Mouse (Mus musculus) hindbrain, embryonic 12.5 days (tissue): Measurements from ENCODE around the gene Pop4. TPM values are rescaled to one million over a fixed set of nuclear protein-coding genes. Genes with fewer than 3 reads are reported as not detected.
"Not testable (repeated sequence)": the region's sequence is repeated elsewhere in the genome, so short reads cannot be mapped to it uniquely, and the experiment has no call there.

ENCODE experiments used
- ATAC-seq: fragments of 200-750 bp; cut with Nextera tagmentation; 2 replicates; pipeline ENCODE4 v1.8.0; 2017; ENCODE audit warnings: moderate TSS enrichment; ENCODE audit not compliant: low FRiP score
- H3K27ac ChIP-seq: fragments of 300-500 bp; sonication (generic); 2 replicates; pipeline ENCODE4 v1.5.1; 2016; ENCODE audit warnings: mild to moderate bottlenecking
- H3K27me3 ChIP-seq: fragments of 300-500 bp; sonication (generic); 2 replicates; pipeline ENCODE4 v1.6.1; 2016; ENCODE audit warnings: mild to moderate bottlenecking
- H3K36me3 ChIP-seq: fragments of 300-500 bp; sonication (generic); 2 replicates; pipeline ENCODE4 v1.6.1; 2016; ENCODE audit warnings: mild to moderate bottlenecking
- H3K4me1 ChIP-seq: fragments of 300-500 bp; sonication (generic); 2 replicates; pipeline ENCODE4 v1.6.1; 2016
- H3K4me2 ChIP-seq: fragments of 300-500 bp; sonication (generic); replicated peaks from 2 replicates; pipeline ENCODE4 v1.6.1; 2016; ENCODE audit warnings: mild to moderate bottlenecking
- H3K4me3 ChIP-seq: fragments of 300-500 bp; sonication (generic); 2 replicates; pipeline ENCODE4 v1.5.1; 2016; ENCODE audit warnings: mild to moderate bottlenecking
- H3K9ac ChIP-seq: fragments of 300-500 bp; sonication (generic); 2 replicates; pipeline ENCODE4 v1.6.1; 2016; ENCODE audit warnings: mild to moderate bottlenecking, moderate library complexity
- H3K9me3 ChIP-seq: fragments of 300-500 bp; sonication (generic); replicated peaks from 2 replicates; pipeline ENCODE4 v1.6.1; 2016; ENCODE audit warnings: mild to moderate bottlenecking
- WGBS: fragments of 180-500 bp; shearing (Covaris S2); methylation state at CpG from one replicate; pipeline ENCODE4 v1.1.7; 2016; 5-methylcytosine and 5-hydroxymethylcytosine counted together
- polyA plus RNA-seq: library from polyadenylated mRNA; unstranded; fragments of >200 nt; fragmentation: Nextera tagmentation; extraction: Ambion mirVana; gene quantifications from 2 replicates; pipeline ENCODE4 v1.2.1, GENCODE M21; 2016

Pop4 gene
- polyA plus RNA-seq, result 79.8 and 80.1 TPM in 2 replicates

DNA sequence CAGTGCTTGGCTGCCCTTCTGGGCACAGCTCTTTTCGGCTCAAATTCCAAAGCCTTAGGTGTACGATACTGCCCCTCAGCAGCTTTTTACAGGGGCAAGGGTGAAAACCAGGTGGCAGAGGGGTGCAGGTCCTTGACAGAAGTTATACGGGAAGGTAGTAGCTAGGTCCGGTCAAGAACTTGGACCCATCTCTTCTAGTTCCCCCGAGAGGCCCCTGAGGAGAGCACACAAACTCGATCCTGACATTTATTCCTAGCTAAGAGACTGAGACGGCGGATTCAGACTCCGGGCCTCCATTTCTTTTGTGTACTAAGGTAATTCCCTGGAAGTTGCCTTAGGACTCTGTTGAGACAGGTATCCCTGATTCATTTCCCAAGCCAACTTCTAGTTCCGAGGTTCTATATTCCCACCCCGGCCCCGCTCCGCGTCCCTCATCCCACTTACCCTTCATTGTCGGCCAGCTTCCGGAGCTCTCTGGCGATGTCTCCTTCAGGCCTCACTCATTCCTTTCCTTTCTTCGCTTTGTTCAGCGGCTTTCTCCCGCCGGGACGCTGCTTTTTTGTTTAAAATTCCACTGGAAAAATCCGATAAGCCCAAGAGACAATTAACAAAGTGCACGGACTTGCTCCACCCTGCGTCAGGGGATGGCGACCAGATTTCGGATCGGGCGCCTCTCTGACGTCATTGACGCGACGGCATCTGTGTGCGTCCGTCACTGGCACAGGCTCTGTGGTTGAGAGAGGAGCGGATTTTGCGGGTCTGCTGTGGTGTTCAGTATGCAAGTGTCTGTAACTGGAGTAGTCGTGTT lies at the start of gene Pop4:
Gene Pop4 (minus strand): TSS at position 721 of the 808 bp plus-strand sequence.
- Histone ChIP-seq H3K4me3 (peak within 1 kb of the TSS; percentile 74), H3K36me3 (peaks cover 27% of the 10 kb centered on the region), H3K27ac (peak within 1 kb of the TSS; percentile 67), H3K4me2 (peak within 1 kb of the TSS; percentile 94), H3K27me3 (no peaks in the 10 kb centered on the region), H3K9ac (peak within 1 kb of the TSS; percentile 76), H3K9me3 (no peaks in the 10 kb centered on the region), H3K4me1 (peaks cover 12% of the 10 kb centered on the region)
- under 1% methylated on average over 38 of the region's 38 CpGs for WGBS
- peak; percentile 95 for ATAC-seq

DNA sequence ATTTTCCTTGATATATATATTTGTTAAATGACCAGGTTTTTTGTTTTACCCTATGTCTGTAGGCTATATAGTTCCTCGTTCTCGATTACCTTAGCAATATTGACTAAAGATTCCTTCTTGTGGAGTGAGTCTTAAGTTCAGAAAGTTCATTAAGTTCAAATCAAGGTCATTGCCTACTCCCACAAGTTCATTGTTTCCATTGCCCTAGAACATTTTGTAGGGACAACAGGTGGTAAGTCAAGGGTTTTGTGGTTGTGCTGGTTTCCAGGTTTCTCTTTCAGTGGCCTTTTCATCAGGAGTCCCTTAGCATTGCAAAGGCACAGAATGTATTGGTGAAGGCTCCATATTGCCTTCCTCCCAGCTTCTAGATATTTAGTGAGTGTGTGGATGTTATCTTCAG lies 49.4 kb upstream of the Pop4 start:
- H3K9ac ChIP-seq, result no peak overlapping the region
- no peak overlapping the region for H3K4me3 ChIP-seq
- ATAC-seq, result no peak
- no peak overlapping the region for H3K4me2 ChIP-seq
- H3K27ac ChIP-seq, result no peak overlapping the region
- no peaks in the 10 kb centered on the region for H3K36me3 ChIP-seq
- H3K9me3 ChIP-seq, result no peaks in the 10 kb centered on the region
- H3K27me3 ChIP-seq, result no peaks in the 10 kb centered on the region
- WGBS, result 93% methylated on average over 2 of the region's 2 CpGs
- no peaks in the 10 kb centered on the region for H3K4me1 ChIP-seq

DNA sequence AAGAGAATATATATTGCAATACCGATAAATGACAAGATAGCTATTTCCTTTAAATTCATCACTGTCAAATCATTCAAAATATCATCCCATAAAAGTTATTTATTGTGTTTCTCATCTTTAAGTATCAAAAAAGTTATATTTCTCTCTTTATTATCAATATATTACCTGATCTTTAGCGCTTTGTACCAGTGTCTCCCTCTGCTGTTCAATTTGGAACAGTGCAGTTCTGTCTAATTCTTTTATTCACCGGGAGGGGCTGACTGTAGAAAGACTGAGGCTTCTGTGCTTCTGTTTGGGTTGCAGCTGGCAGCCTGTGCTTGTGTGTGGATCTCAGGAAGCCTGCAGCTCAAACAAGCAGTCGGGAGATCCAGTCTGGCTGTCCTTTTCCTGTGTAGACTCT lies 11.0 kb upstream of the Pop4 start:
- not testable (repeated sequence) for H3K27me3 ChIP-seq, H3K4me1 ChIP-seq, H3K4me2 ChIP-seq, H3K9ac ChIP-seq, ATAC-seq, H3K9me3 ChIP-seq, H3K4me3 ChIP-seq, H3K36me3 ChIP-seq, H3K27ac ChIP-seq
- WGBS, result 20% methylated on average over 4 of the region's 4 CpGs

DNA sequence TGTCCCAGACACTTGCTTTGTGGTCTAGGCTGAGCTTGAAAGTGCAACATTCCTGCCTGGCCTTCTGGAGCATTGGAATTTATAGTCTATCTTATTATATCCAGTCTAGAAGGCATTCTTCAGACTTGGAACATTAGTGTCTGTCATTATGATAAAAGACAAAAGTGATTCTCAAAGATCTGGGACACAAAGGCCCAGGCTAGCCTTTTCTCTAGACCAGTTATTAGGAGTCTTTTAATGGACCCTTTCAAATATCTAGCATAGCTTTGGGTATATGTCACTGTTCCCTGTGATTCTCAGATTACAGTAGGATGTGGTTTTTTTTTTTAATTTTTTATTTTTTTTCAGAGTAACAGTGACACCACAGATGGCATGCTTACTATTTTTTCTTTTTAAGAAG lies 1.3 kb upstream of the Pop4 start:
- no peaks in the 10 kb centered on the region for H3K27me3 ChIP-seq
- H3K4me2 ChIP-seq, result no peak overlapping the region
- no peak overlapping the region for H3K27ac ChIP-seq
- H3K4me1 ChIP-seq, result peaks cover 12% of the 10 kb centered on the region
- no peak overlapping the region for H3K4me3 ChIP-seq
- H3K36me3 ChIP-seq, result peaks cover 11% of the 10 kb centered on the region
- no peak overlapping the region for H3K9ac ChIP-seq
- H3K9me3 ChIP-seq, result no peaks in the 10 kb centered on the region
- ATAC-seq, result no peak

DNA sequence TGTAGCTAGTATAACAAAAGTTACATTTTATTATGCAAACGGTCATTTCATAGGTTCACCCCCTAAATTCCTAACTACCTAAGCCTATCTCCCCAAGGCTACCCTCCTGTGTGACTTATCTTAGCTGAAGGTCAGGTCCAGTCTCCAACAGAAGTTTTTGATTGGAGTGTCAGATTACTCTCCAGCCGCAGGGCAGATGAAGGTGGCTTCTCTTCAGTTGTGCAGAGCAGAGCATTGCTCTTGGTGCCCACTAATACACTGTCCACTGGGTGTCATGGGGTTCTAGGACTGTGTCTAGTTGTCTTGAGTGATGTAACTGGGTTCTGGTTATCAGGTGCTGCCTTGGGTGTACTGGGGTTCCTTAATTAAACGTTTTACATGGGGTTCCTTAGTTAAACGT lies 636 bp upstream of the Pop4 start:
- Histone ChIP-seq H3K4me3 (peak overlapping the region; percentile 74), H3K27me3 (no peaks in the 10 kb centered on the region), H3K36me3 (peaks cover 17% of the 10 kb centered on the region), H3K4me1 (peaks cover 12% of the 10 kb centered on the region), H3K27ac (no peak overlapping the region), H3K9me3 (no peaks in the 10 kb centered on the region), H3K9ac (peak overlapping the region; percentile 76), H3K4me2 (peak overlapping the region; percentile 94)
- ATAC-seq, result peak; percentile 33
- WGBS, result 10% methylated on average over 4 of the region's 4 CpGs

DNA sequence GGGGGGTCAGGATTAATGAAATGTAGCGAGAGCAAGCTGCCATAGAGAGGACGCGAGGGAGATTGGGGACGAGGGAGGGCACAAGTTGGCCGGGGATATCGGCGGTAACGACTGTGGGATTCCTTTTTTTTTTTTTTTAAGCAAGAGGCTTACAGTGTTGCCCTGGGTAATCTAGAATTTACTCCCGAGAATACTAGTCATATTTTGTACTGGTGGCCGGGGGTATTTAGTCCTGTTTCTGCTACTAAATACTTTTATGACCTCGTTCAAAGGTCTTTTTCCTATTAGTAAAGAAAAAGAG lies 238 bp upstream of the Pop4 start:
- no peak for ATAC-seq
- H3K4me3 ChIP-seq, result peak overlapping the region; percentile 74
- H3K36me3 ChIP-seq, result peaks cover 21% of the 10 kb centered on the region
- H3K9me3 ChIP-seq, result no peaks in the 10 kb centered on the region
- H3K27ac ChIP-seq, result peak overlapping the region; percentile 67; the same call in 1 of the 2 replicates
- 1% methylated on average over 11 of the region's 11 CpGs for WGBS
- H3K27me3 ChIP-seq, result no peaks in the 10 kb centered on the region
- H3K9ac ChIP-seq, result peak overlapping the region; percentile 76
- H3K4me1 ChIP-seq, result peaks cover 12% of the 10 kb centered on the region
- H3K4me2 ChIP-seq, result peak overlapping the region; percentile 94

DNA sequence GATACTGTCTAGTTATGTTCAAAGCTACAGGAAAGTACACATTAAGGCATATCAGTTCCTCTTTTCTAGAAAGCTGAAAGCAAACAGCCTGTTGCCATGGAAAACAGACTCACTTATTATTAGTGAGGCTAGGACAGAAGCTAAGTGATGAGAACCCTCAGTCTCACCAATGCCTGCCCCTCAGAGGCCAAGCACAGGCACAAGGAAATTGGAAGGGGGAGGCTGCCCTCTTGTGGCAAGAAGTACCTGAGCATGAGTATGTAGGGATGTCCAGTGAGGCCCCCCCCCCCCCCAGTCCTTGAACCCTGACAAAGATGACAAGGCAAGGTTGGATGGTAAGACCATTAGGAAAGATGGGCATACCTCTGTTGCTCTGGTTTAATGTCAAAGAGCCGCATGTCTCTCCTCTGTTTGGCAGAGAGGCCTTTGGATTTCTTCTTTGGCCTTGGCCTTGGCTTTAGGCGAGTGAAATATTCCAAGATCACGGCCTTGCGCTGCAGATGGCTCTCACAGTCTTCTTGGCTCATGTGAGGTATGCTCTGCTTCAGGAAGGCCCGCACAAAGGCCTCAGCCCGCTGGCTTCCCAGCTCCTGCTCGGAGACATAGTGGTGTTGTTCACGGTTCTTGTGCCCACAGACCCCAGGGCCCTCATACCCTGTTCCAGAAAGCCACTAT lies 4.1 kb downstream of the Pop4 start:
- no peak overlapping the region for H3K27ac ChIP-seq
- H3K9me3 ChIP-seq, result no peaks in the 10 kb centered on the region
- 93% methylated on average over 8 of the region's 8 CpGs for WGBS
- H3K4me2 ChIP-seq, result no peak overlapping the region
- no peaks in the 10 kb centered on the region for H3K27me3 ChIP-seq
- no peak overlapping the region for H3K9ac ChIP-seq
- no peak for ATAC-seq
- H3K4me1 ChIP-seq, result peaks cover 12% of the 10 kb centered on the region
- H3K36me3 ChIP-seq, result peaks cover 64% of the 10 kb centered on the region
- H3K4me3 ChIP-seq, result no peak overlapping the region

DNA sequence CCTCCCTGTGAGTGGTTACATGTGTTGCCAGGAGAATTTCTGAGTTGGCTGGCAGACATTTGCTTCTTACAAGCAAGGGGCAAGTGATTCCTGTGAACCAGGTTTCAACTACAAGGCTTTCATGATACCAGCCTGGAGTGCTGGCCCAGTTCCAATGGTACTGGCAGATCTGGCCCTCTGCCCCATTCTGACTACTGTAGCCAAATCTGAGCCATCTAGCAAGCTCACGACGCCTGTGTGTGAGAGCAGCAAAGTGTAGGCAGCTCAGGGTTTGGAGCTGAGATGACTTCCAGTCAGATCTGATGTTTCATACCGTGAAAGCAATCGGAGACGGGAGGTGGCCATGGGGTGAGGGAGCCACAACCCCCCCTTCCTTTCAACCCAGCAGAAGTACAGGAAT lies 8.8 kb downstream of the Pop4 start:
- no peak overlapping the region for H3K4me3 ChIP-seq
- no peak overlapping the region for H3K4me2 ChIP-seq
- no peak overlapping the region for H3K9ac ChIP-seq
- ATAC-seq, result no peak
- no peaks in the 10 kb centered on the region for H3K9me3 ChIP-seq
- peaks cover 63% of the 10 kb centered on the region for H3K36me3 ChIP-seq
- 93% methylated on average over 5 of the region's 5 CpGs for WGBS
- H3K27me3 ChIP-seq, result no peaks in the 10 kb centered on the region
- no peak overlapping the region for H3K27ac ChIP-seq
- H3K4me1 ChIP-seq, result no peaks in the 10 kb centered on the region

DNA sequence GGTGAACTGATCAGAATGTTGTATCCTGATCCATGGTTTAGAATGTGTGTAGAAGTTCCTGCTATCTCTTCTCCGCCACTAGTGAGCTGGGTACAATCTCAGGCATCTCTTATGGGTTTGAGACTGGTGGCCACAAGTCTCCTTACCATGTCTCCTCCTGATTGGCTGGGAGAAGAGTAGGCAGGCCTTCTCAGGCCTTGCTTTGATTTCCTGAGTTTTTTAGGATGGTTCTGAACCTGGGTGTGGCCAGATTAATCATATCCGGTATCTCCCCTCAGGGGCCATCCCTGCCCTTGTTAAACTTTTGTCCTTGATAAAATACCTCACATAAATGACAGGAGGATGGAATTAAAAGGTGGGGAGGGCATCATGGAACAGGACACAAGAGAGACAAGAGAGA lies 11.6 kb downstream of the Pop4 start:
- Histone ChIP-seq H3K27me3 (no peaks in the 10 kb centered on the region), H3K4me2 (no peak overlapping the region), H3K27ac (no peak overlapping the region), H3K36me3 (peaks cover 36% of the 10 kb centered on the region), H3K9me3 (no peaks in the 10 kb centered on the region), H3K4me1 (no peaks in the 10 kb centered on the region), H3K9ac (no peak overlapping the region), H3K4me3 (no peak overlapping the region)
- ATAC-seq, result no peak
- WGBS, result 93% methylated on average over 2 of the region's 2 CpGs

DNA sequence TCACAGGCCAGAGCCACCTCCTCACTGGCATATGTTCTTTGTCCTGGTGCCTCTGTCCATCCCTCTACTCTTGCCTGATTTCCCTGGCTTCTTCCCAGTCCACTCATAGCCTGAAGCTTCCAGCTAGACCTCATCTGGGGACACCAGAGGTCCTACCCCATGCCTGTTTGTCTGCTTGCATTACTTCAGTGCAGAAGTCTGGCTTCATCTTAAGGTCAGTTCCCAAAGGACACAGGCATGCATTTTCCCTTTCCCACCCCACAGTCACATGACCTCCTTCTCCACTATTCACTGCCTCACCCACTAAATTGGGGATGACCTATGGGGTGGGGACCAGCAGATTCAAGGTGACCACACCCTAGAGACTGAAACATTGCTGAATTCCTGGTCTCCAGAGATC lies 17.8 kb downstream of the Pop4 start:
- Histone ChIP-seq H3K36me3 (no peaks in the 10 kb centered on the region), H3K27ac (no peak overlapping the region), H3K4me2 (no peak overlapping the region), H3K27me3 (no peaks in the 10 kb centered on the region), H3K9me3 (no peaks in the 10 kb centered on the region), H3K9ac (no peak overlapping the region), H3K4me1 (no peaks in the 10 kb centered on the region), H3K4me3 (no peak overlapping the region)
- no peak for ATAC-seq

DNA sequence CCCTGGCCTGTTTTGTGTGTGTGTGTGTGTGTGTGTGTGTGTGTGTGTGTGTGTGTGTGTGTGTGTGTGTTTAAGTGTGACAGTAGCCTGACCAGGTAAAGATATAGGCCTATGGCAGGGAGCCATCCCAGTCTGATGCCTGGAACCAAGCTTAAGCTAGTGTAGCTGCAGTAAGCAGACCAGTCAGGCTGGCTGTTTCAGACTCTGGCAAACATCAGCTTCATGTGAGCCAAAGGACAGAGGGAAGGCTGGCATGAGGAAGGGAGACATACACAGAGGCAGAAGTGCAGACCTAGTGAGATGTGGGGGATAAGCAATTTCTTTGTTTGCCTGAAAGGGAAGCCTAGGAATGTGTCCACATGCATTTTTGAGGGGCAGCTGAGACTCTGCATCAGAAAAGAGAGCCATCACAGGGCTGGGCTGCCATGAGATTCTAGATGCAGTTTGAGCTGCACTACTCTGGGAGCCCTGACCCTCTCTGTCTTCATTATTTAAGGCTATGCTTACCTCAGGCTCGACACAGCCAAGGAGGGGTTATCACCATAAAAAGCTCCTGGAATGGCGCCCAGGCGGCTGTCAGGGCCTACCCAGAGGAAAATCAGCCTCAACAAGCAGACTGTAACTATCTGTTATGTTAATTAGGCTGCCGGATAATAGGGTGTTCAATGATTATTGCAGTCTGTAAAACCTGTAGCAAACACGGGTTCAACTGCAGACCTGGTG lies 19.6 kb downstream of the Pop4 start:
- H3K4me3 ChIP-seq, result no peak overlapping the region
- no peak overlapping the region for H3K4me2 ChIP-seq
- H3K36me3 ChIP-seq, result no peaks in the 10 kb centered on the region
- no peak overlapping the region for H3K9ac ChIP-seq
- no peak for ATAC-seq
- 67% methylated on average over 5 of the region's 5 CpGs for WGBS
- no peaks in the 10 kb centered on the region for H3K9me3 ChIP-seq
- no peaks in the 10 kb centered on the region for H3K4me1 ChIP-seq
- H3K27ac ChIP-seq, result no peak overlapping the region
- H3K27me3 ChIP-seq, result no peaks in the 10 kb centered on the region

DNA sequence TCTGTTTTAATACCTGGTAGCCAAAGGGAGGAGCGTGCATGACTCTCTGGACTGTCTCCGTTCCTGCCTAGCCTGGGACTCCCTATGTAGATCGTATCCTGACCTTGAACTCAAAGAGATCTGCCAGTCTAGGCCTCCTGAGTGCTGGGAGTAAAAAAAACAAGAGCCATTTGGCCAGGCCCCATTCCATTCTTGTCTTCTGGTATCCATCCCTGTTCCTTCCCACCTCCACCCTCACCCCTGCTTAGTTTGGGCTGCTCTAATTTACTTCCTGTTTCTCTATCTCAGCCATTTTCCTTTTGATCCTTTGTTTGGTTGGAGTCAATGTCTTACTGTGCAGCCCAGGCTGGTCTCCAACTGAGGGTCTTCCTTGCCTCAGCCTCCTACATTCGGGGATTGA lies 28.8 kb downstream of the Pop4 start:
- H3K4me1 ChIP-seq, result no peaks in the 10 kb centered on the region
- WGBS, result 82% methylated on average over 4 of the region's 4 CpGs

More for the DNA sequence above, 28.8 kb downstream of the Pop4 start:
- Histone ChIP-seq H3K4me2 (no peak overlapping the region), H3K36me3 (no peaks in the 10 kb centered on the region), H3K27ac (no peak overlapping the region), H3K27me3 (no peaks in the 10 kb centered on the region), H3K9ac (no peak overlapping the region), H3K4me3 (no peak overlapping the region), H3K9me3 (no peaks in the 10 kb centered on the region)
- ATAC-seq, result no peak
